Mouse (Mus musculus): ENCODE results near the gene Sgo2a. TPM values are rescaled to one million over a fixed set of nuclear protein-coding genes. Genes with fewer than 3 reads are reported as not detected.
A peak's percentile ranks its signal among the peaks of the same experiment; 100 is the strongest.
"Not testable (repeated sequence)": the region's sequence is repeated elsewhere in the genome, so short reads cannot be mapped to it uniquely, and the experiment has no call there.

Sgo2a gene
- 17.5 and 17.8 TPM in 2 replicates for total RNA-seq (2014; fragmentation: Nextera tagmentation)
- 15.1 and 15.5 TPM in 2 replicates for total RNA-seq (2017)

DNA sequence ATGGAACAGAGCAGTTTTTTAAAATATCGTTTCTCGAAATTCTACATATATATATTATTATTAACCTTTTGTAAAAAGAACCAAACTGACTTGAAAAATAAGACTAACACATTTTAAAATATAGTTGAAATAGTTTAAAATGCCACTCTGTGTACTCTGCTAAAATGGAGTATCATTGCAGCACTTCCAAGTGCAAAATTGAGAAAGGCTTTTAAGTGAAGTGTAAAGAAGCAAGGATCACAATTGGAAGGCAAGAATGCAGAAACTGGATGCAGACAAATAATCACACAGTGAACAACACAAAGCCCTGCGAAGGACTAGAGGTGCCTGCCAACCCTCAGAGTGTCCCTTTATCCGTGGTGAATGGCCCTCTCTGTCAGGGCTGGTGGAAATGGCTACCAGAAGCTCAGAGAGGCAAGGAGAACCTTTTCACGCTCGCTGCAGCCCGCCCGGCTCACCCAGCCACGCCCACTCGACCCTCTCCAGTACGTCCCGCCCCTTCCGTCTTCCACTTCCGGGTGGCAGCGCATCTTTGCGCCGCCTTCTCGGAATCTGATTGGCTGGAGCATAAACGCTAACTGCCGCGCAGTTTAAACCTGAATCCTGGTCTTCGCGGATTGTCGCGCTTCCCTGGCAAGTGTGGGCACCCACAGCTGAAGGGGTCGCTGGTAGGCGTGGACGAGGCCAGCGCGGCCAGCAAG is at the start of gene Sgo2a:
Sgo2a (plus strand) TSS at position 540 of the 701 bp plus-strand sequence.
- ATAC-seq (replicated peaks; ENCODE audit: low FRiP score, low TSS enrichment, poor library complexity, severe bottlenecking) = peak; percentile 99

DNA sequence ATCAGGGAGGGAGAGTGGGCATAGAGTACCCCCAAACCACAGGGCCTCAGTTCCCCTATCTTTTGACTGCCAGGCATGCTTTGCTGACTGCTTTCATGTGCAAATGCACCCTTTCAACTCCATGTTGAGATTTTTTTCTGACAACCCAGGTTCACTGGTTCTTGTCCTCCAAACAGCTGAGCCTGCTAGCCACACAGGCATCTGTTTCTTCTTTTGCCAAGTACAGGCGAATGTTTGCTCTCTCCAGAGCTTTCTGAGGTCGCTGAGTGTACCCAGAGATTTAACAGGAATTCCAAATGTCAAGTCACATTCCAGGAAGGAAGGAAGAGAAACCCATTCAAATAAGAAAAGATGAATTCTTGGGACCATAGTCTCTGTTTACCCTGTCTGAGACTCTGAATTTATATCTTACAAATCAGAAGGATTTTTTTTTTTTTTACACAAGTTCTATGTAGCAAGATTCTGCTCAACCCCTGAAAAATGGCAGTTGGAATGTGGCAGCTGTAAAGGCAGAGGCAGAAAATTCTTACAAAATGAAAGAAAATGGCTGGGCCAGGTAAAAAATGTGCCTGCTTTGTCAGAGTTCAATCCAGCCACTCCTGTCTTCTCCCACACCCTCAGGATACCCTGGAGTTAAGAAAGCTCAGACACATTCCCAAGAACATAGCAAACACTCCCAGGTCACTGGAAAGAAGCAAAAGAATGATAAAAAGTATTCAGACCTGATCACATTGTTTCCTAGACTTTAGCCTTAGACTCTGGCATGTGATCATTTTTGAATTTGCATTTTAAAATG is 48.0 kb upstream of the Sgo2a start:
- no peak for ATAC-seq (replicated peaks; ENCODE audit: low FRiP score, low TSS enrichment, poor library complexity, severe bottlenecking)

DNA sequence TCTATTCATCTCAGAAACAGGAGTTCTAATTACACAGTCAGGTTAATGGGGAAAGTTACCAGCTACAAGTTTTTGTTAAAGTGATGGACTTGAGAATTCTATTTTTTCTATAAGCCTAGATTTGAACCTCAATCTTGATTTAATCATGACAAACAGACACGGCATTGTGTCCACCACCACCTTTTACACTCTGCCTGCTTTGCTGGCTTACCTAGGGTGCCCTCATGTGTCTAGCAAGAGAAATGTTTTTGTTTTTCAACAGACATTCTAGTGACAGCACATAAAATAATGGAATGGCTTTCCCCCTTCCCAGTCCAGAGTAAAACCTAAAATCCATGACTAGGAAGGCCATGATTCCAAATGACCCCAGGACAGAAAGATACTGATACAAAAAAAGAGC is 46.6 kb upstream of the Sgo2a start:
- no peak for ATAC-seq (replicated peaks; ENCODE audit: low FRiP score, low TSS enrichment, poor library complexity, severe bottlenecking)

GRCm38 (mm10) chr1:57949716-57950115 is 46.1 kb upstream of the Sgo2a start:
- no peak for ATAC-seq (replicated peaks; ENCODE audit: low FRiP score, low TSS enrichment, poor library complexity, severe bottlenecking)

DNA sequence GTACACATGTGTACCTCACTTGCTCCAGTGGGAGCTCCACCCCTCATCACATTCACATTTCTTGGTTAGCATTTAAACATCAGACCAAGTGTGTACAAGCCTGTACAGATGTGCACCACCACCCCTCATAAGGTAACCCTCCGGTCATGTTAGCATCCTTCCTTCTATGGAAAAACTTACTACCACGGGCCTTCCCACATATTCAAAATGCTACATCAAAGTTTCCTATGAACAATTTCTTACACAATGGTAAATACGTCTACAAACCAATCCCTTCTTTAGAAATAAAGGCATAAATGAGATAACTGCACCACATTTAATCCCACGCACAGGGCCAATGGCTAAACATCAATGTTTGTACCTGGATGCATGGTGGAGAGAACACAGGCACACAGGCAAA is 43.3 kb upstream of the Sgo2a start:
- no peak for ATAC-seq (replicated peaks; ENCODE audit: low FRiP score, low TSS enrichment, poor library complexity, severe bottlenecking)

GRCm38 (mm10) chr1:57953586-57954375 is 42.0 kb upstream of the Sgo2a start:
- no peak for ATAC-seq (replicated peaks; ENCODE audit: low FRiP score, low TSS enrichment, poor library complexity, severe bottlenecking)

DNA sequence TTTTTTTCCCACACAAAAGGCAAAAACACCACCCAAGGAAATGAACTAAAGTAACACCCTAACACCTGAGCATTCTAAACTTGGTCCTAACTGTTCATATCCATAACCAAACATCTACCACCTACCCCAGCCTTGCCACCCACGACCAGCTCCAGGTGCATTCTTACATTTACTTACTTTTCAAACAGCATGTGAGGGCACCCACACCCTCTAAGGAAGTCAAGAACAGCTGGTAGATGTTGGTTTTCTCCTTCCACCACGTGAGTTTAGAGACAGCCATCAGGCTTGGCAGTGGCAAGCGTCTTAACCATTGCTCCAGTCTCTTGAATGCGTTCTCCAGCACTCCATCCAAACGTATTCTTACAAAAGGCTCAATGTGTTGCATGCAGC is 41.4 kb upstream of the Sgo2a start:
- ATAC-seq (replicated peaks; ENCODE audit: low FRiP score, low TSS enrichment, poor library complexity, severe bottlenecking) = no peak

GRCm38 (mm10) chr1:57955774-57956173 is 40.0 kb upstream of the Sgo2a start:
- ATAC-seq (replicated peaks; ENCODE audit: low FRiP score, low TSS enrichment, poor library complexity, severe bottlenecking) = no peak

- peak; percentile 95 for ATAC-seq (replicated peaks; ENCODE audit: low FRiP score, low TSS enrichment, poor library complexity, severe bottlenecking)
Measured at GRCm38 (mm10) chr1:57969327-57970271, 26.2 kb upstream of the Sgo2a start.

GRCm38 (mm10) chr1:57971588-57971987 is 24.2 kb upstream of the Sgo2a start:
- no peak for ATAC-seq (replicated peaks; ENCODE audit: low FRiP score, low TSS enrichment, poor library complexity, severe bottlenecking)

GRCm38 (mm10) chr1:57976860-57977259 is 18.9 kb upstream of the Sgo2a start:
- no peak for ATAC-seq (replicated peaks; ENCODE audit: low FRiP score, low TSS enrichment, poor library complexity, severe bottlenecking)

- ATAC-seq (replicated peaks; ENCODE audit: low FRiP score, low TSS enrichment, poor library complexity, severe bottlenecking) = no peak
Measured at GRCm38 (mm10) chr1:57989052-57989600, 6.6 kb upstream of the Sgo2a start.

DNA sequence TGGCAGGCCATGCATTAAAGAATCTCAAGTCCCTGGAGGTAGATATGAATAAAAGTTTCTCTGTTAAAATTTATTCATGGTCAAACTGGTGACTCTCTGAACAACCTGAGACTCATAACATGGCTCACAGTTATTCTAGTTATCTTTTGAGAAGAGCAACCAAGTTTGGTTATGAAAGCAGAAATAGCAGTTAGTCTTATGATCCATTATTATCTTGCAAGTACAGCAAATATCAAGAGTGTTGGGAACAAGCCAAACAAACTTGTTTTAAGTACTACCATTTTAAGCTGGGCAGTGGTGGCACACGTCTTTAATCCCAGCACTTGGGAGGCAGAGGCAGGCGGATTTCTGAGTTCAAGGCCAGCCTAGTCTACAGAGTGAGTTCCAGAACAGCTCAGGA is 4.5 kb upstream of the Sgo2a start:
- no peak for ATAC-seq (replicated peaks; ENCODE audit: low FRiP score, low TSS enrichment, poor library complexity, severe bottlenecking)

GRCm38 (mm10) chr1:57996133-57996615 is 403 bp downstream of the Sgo2a start:
- ATAC-seq (replicated peaks; ENCODE audit: low FRiP score, low TSS enrichment, poor library complexity, severe bottlenecking) = peak; percentile 33

DNA sequence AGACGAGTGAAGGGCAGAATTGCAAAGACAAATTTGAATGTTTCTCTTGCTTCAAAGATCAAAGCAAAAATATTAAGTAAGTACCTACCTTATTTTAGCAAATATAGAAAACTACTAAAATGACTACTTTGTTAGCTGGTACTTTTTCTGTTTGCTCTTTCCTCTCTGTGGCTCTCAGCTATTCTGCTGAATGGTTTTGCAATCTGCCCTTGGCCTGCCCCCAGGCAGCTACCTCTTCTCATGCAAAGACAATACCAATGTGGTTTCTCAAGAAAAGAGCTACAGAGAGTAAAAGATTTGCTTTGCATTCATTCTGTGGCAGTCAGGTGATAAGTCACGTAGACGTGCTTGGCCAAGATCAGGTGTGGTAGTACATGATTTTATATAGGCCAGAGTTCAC is 2.4 kb downstream of the Sgo2a start:
- ATAC-seq (replicated peaks; ENCODE audit: low FRiP score, low TSS enrichment, poor library complexity, severe bottlenecking) = no peak

DNA sequence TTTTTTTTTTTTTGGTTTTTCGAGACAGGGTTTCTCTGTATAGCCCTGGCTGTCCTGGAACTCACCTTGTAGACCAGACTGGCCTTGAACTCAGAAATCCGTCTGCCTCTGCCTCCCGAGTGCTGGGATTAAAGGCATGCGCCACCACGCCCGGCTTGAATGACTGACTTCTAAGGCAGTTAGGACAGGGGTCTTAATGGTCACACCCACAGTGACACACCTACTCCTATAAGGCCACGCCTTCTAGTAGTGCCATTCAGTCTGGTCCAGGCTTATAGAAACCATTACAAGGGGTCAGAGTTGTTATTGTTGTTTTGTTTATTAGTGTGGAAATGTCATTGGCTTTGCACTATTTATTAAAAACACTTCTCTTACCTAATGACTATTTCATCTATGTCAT is 10.6 kb downstream of the Sgo2a start:
- not testable (repeated sequence) for ATAC-seq (replicated peaks; ENCODE audit: low FRiP score, low TSS enrichment, poor library complexity, severe bottlenecking)

GRCm38 (mm10) chr1:58018856-58019255 is 23.1 kb downstream of the Sgo2a start, which contains the start of gene Kctd18:
Gene Kctd18, minus strand, starts transcription at chr1:58018956.
- ATAC-seq (replicated peaks; ENCODE audit: low FRiP score, low TSS enrichment, poor library complexity, severe bottlenecking) = no peak

GRCm38 (mm10) chr1:58027707-58028106 is 31.9 kb downstream of the Sgo2a start:
- ATAC-seq (replicated peaks; ENCODE audit: low FRiP score, low TSS enrichment, poor library complexity, severe bottlenecking) = peak; percentile 33; the same call in 1 of the 2 replicates
